Mouse (Mus musculus) megakaryocyte, embryonic 14.5 days (primary cell): ENCODE results near the gene Jakmip3.

ENCODE experiments used
- FLI1 ChIP-seq: IDR thresholded peaks from 2 replicates; pipeline ENCODE4 v1.6.1; 2012; ENCODE audit warnings: low read length, inconsistent platforms, mixed read lengths
- GATA1 ChIP-seq: IDR thresholded peaks from 3 replicates; pipeline ENCODE4 v1.6.1; 2012; ENCODE audit warnings: mixed read lengths, low read length, inconsistent platforms, borderline replicate concordance

- TF ChIP-seq GATA1 = no peak
- TF ChIP-seq FLI1 = no peak
Measured at GRCm38 (mm10) chr7:138898743-138899142, 41.8 kb upstream of the Jakmip3 start.
